10 mouse cellular contexts compared by ENCODE assay signal in genomic region chr1:64295512-64295945, GRCm38 (mm10).
DNase-seq lines count a peak whose midpoint lies in the region; TF ChIP-seq lines count a peak whose summit lies in the region.
"Had no signal": no experiment of that assay in that cellular context is flagged by ENCODE, and none has a peak within 500 bp of the region (broad histone marks: within the 10 kb centered on the region; RNA-seq: fewer than 3 reads in every experiment).

No protein-coding gene starts in this region.

- no peaks in the 10 kb centered on the region for H3K36me3 ChIP-seq in heart, embryonic 10.5 days
- H3K36me3 ChIP-seq: G1E had no signal

- 52% methylated on average over 6 of the region's 6 CpGs for WGBS in heart, embryonic 10.5 days
- 48% methylated on average over 6 of the region's 6 CpGs for WGBS in cerebellum, adult 2 months

- no peak overlapping the region for H3K4me3 ChIP-seq in layer of hippocampus, adult 2 months
- H3K4me3 ChIP-seq in brown adipose tissue, adult 24 weeks (ENCODE audit: insufficient read depth, low read depth, low read length): peak overlapping the region; percentile 2; the same call in 1 of the 2 replicates
- no peak overlapping the region for H3K4me3 ChIP-seq in heart, embryonic 10.5 days
- no peak overlapping the region for H3K4me3 ChIP-seq in cerebellum, adult 2 months (replicated peaks; ENCODE audit: insufficient read depth, low read depth, low read length)

- H3K9me3 ChIP-seq in heart, embryonic 10.5 days: no peaks in the 10 kb centered on the region
- H3K9me3 ChIP-seq: G1E had no signal

- peaks cover 7% of the 10 kb centered on the region; the same call in 1 of the 2 replicates for H3K4me1 ChIP-seq in brown adipose tissue, adult 24 weeks (ENCODE audit: control insufficient read depth, insufficient read depth, insufficient read length, low read length)
- peaks cover 11% of the 10 kb centered on the region for H3K4me1 ChIP-seq in heart, embryonic 10.5 days
- no peaks in the 10 kb centered on the region for H3K4me1 ChIP-seq in cerebellum, adult 2 months (ENCODE audit: control insufficient read depth, insufficient read depth, low read length)

- no peak for TF ChIP-seq POLR2A in cerebellum, adult 2 months (IDR thresholded peaks at IDR 0.05; ENCODE audit: borderline replicate concordance, insufficient read depth, low read length)

- no peak for TF ChIP-seq CTCF in layer of hippocampus, adult 2 months (conservative IDR thresholded peaks at IDR 0.05)
- TF ChIP-seq CTCF in cerebellum, adult 2 months (IDR thresholded peaks at IDR 0.05; ENCODE audit: borderline replicate concordance, insufficient read depth, low read depth, low read length): no peak

- DNase-seq in layer of hippocampus, adult 2 months (ENCODE audit: low spot score in 2 of 2): no peak
- DNase-seq in layer of hippocampus, adult 11-12 months (ENCODE audit: low spot score): no peak
- no peak for DNase-seq in heart, embryonic 10.5 days (ENCODE audit: low spot score)
- peak; percentile 21 to 52 for DNase-seq in kidney, postnatal 36 days
- no peak for DNase-seq in left cerebral cortex, adult 11 months (ENCODE audit: low spot score)
- no peak for DNase-seq in cerebellum, adult 2 months
- no peak for DNase-seq in yolk sac, embryonic 10.5 days (ENCODE audit: low spot score)
- DNase-seq: right cerebral cortex, postnatal 25 days had no signal

- no peaks in the 10 kb centered on the region for H3K27me3 ChIP-seq in heart, embryonic 10.5 days (ENCODE audit: insufficient read depth, poor library complexity, severe bottlenecking)
- H3K27me3 ChIP-seq in cerebellum, adult 2 months (ENCODE audit: control insufficient read depth, insufficient read depth, low read length): no peaks in the 10 kb centered on the region

- peak overlapping the region; percentile 64 for H3K27ac ChIP-seq in layer of hippocampus, adult 2 months
- H3K27ac ChIP-seq in brown adipose tissue, adult 24 weeks (replicated peaks; ENCODE audit: low read depth, low read length): peak overlapping the region; percentile 40
- H3K27ac ChIP-seq in heart, embryonic 10.5 days: 0 out of 2 replicates have a peak overlapping the region, but pooled peaks have one; percentile 17
- H3K27ac ChIP-seq in cerebellum, adult 2 months (ENCODE audit: insufficient read depth, low read length): no peak overlapping the region

Comparison
In these comparisons a context has a peak if more than half of its experiments do, and no peak if none do; other contexts are left out.
1. DNase-seq: peak in kidney, postnatal 36 days (2 of 2); none in layer of hippocampus, adult 2 months (0 of 2), layer of hippocampus, adult 11-12 months (single experiment), heart, embryonic 10.5 days (single experiment), left cerebral cortex, adult 11 months (single experiment), cerebellum, adult 2 months (0 of 2) and yolk sac, embryonic 10.5 days (single experiment).